Mouse (Mus musculus) liver, adult 2 months (tissue): ENCODE measurements around the gene Vps35l.

Source experiments
- CTCF ChIP-seq: fragments of 200-500 bp; IDR thresholded peaks from 2 replicates; pipeline ENCODE4 v1.5.1; 2011; ENCODE audit warnings: low read depth, low read length, control low read depth
- POLR2A ChIP-seq: fragments of 200-500 bp; IDR thresholded peaks from 2 replicates; pipeline ENCODE4 v1.6.1; 2011; ENCODE audit warnings: low read length, control low read depth; ENCODE audit not compliant: insufficient read depth; ENCODE audit errors: extremely low read depth

GRCm38 (mm10) chr7:118698882-118699281 is 41.1 kb upstream of the Vps35l start:
- TF ChIP-seq CTCF (no peak), POLR2A (no peak)
